Mouse (Mus musculus) G1E (cell line): ENCODE measurements around the gene Trak1. TPM values are rescaled to one million over a fixed set of nuclear protein-coding genes. Genes with fewer than 3 reads are reported as not detected.
"Not testable (repeated sequence)": the region's sequence is repeated elsewhere in the genome, so short reads cannot be mapped to it uniquely, and the experiment has no call there.

Experiments
- ATAC-seq: 2 replicates; pipeline ENCODE4 v1.8.0; 2016; ENCODE audit warnings: mild to moderate bottlenecking; ENCODE audit not compliant: insufficient number of reproducible peaks, poor library complexity, low FRiP score, severe bottlenecking; ENCODE audit errors: extremely low read depth
- DNase-seq: peaks from one replicate; pipeline ENCODE4 v3.0.0; 2012; ENCODE audit warnings: low spot score
- H3K27me3 ChIP-seq: 2 replicates; pipeline ENCODE4 v1.6.1; 2012; ENCODE audit warnings: mild to moderate bottlenecking, low read length, inconsistent platforms; ENCODE audit not compliant: insufficient read depth
- H3K36me3 ChIP-seq: replicated peaks from 2 replicates; pipeline ENCODE3; 2012; ENCODE audit warnings: mild to moderate bottlenecking, inconsistent platforms
- H3K4me1 ChIP-seq: 2 replicates; pipeline ENCODE4 v1.6.1; 2012; ENCODE audit warnings: low read depth, low read length, inconsistent platforms, mixed read lengths; ENCODE audit not compliant: insufficient read depth
- H3K4me3 ChIP-seq: 2 replicates; pipeline ENCODE4 v1.5.1; 2012; ENCODE audit warnings: low read depth, mild to moderate bottlenecking, inconsistent platforms, low read length, moderate library complexity, mixed read lengths
- H3K9me3 ChIP-seq: replicated peaks from 2 replicates; pipeline ENCODE4 v1.6.1; 2012; ENCODE audit warnings: inconsistent platforms
- CTCF ChIP-seq: IDR thresholded peaks from 2 replicates; pipeline ENCODE4 v1.5.1; 2012; ENCODE audit warnings: low read depth, low read length, inconsistent platforms, mixed read lengths
- GATA1 ChIP-seq: IDR thresholded peaks from 2 replicates; pipeline ENCODE4 v1.6.1; 2012; ENCODE audit warnings: borderline replicate concordance, low read length, inconsistent platforms, mixed read lengths
- GATA2 ChIP-seq: IDR thresholded peaks from 2 replicates; pipeline ENCODE4 v1.6.1; 2012; ENCODE audit warnings: low read depth, low read length, inconsistent platforms, borderline replicate concordance
- POLR2AphosphoS5 ChIP-seq: IDR thresholded peaks from 2 replicates; pipeline ENCODE4 v1.6.1; 2012; ENCODE audit warnings: low read depth, low read length, inconsistent platforms; ENCODE audit not compliant: insufficient replicate concordance
- TAL1 ChIP-seq: conservative IDR thresholded peaks from 2 replicates; pipeline ENCODE4 v1.6.1; 2012; ENCODE audit warnings: low read depth, low read length, inconsistent platforms, mixed read lengths
- polyA plus RNA-seq: library from polyadenylated mRNA; stranded (reverse); fragments of >175 nt; gene quantifications from 2 replicates; pipeline ENCODE4 v1.2.3, GENCODE M21; 2012
- total RNA-seq, 2 experiments: library from RNA; stranded (forward) in 1 of 2; stranded (reverse) in 1 of 2; fragments of 200-1000 nt in 1 of 2; fragments of >200 nt in 1 of 2; fragmentation: Nextera tagmentation in 1 of 2; gene quantifications; 2 replicates each; pipeline ENCODE4 v1.2.3; 2014 to 2017

Gene Trak1
- total and polyA plus RNA-seq, 3 experiments, result 13.6 to 35.7 (median 21.3) TPM

- DNase-seq, result no peak
Observed at GRCm38 (mm10) chr9:121322034-121322433, 24.7 kb downstream of the Trak1 start.

GRCm38 (mm10) chr9:121328342-121328741 lies 31.0 kb downstream of the Trak1 start:
- H3K27me3 ChIP-seq, DNase-seq, ATAC-seq, H3K9me3 ChIP-seq, H3K4me3 ChIP-seq: not testable (repeated sequence)
- H3K36me3 ChIP-seq, result peaks cover 17% of the 10 kb centered on the region
- peaks cover 35% of the 10 kb centered on the region for H3K4me1 ChIP-seq

More at GRCm38 (mm10) chr9:121322034-121322433, 24.7 kb downstream of the Trak1 start:
- H3K4me3 ChIP-seq, result no peak overlapping the region
- no peaks in the 10 kb centered on the region for H3K9me3 ChIP-seq
- peaks cover 36% of the 10 kb centered on the region for H3K36me3 ChIP-seq
- ATAC-seq, result no peak
- no peak for TF ChIP-seq GATA1
- H3K27me3 ChIP-seq, result no peaks in the 10 kb centered on the region
- H3K4me1 ChIP-seq, result peaks cover 17% of the 10 kb centered on the region

DNA sequence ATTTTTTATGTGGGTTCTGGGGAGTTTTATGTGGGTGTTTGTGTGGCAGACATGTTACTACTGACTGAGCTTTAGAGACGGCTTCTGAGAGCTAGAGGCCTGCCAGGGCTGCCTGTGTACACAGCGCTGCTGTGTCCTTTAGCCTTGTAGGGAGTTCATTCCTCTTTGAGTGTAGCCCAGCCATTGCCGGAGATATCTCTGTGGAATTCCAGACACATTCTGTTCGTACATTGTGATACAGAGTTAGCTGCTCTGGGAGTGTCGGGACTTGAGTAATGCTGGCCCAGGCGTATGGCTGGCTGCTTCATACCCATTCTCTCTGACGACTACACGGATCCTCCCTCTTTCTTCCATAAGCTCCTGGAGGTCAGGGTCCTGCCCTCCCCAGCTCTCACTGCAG lies 31.9 kb downstream of the Trak1 start:
- Histone ChIP-seq H3K9me3 (peaks cover 4% of the 10 kb centered on the region), H3K4me3 (no peak overlapping the region), H3K36me3 (peaks cover 20% of the 10 kb centered on the region), H3K4me1 (peaks cover 38% of the 10 kb centered on the region), H3K27me3 (no peaks in the 10 kb centered on the region)
- DNase-seq (no peak), ATAC-seq (no peak)
- TF ChIP-seq TAL1 (no peak), GATA1 (no peak), CTCF (no peak), POLR2AphosphoS5 (no peak), GATA2 (no peak)

GRCm38 (mm10) chr9:121330065-121330464 lies 32.8 kb downstream of the Trak1 start:
- H3K9me3 ChIP-seq, result peaks cover 4% of the 10 kb centered on the region
- no peak for TF ChIP-seq CTCF
- TF ChIP-seq POLR2AphosphoS5, result no peak
- TF ChIP-seq TAL1, result no peak
- TF ChIP-seq GATA2, result no peak
- TF ChIP-seq GATA1, result no peak
- H3K36me3 ChIP-seq, result peaks cover 23% of the 10 kb centered on the region
- no peak overlapping the region for H3K4me3 ChIP-seq
- peaks cover 38% of the 10 kb centered on the region for H3K4me1 ChIP-seq
- H3K27me3 ChIP-seq, result no peaks in the 10 kb centered on the region
- ATAC-seq (no peak), DNase-seq (no peak)

- peaks cover 27% of the 10 kb centered on the region for H3K36me3 ChIP-seq
- TF ChIP-seq GATA2, result no peak
- no peak for TF ChIP-seq CTCF
- TF ChIP-seq GATA1, result no peak
- no peak for TF ChIP-seq POLR2AphosphoS5
- TF ChIP-seq TAL1, result no peak
- peaks cover 42% of the 10 kb centered on the region for H3K4me1 ChIP-seq
- H3K27me3 ChIP-seq, result no peaks in the 10 kb centered on the region
- peaks cover 4% of the 10 kb centered on the region for H3K9me3 ChIP-seq
- DNase-seq, result peak; percentile 36
- H3K4me3 ChIP-seq, result no peak overlapping the region; the same call in 1 of the 2 replicates
- peak; percentile 78 for ATAC-seq
Observed at GRCm38 (mm10) chr9:121331438-121331837, 34.1 kb downstream of the Trak1 start.

GRCm38 (mm10) chr9:121331878-121332630 lies 34.8 kb downstream of the Trak1 start:
- no peaks in the 10 kb centered on the region for H3K27me3 ChIP-seq
- no peak for TF ChIP-seq GATA1
- no peak for TF ChIP-seq CTCF
- no peak for TF ChIP-seq GATA2
- no peak for TF ChIP-seq TAL1
- no peak for TF ChIP-seq POLR2AphosphoS5
- H3K4me1 ChIP-seq, result peaks cover 42% of the 10 kb centered on the region
- ATAC-seq, result peak; percentile 59
- peak; percentile 70 for DNase-seq
- H3K36me3 ChIP-seq, result peaks cover 27% of the 10 kb centered on the region
- H3K4me3 ChIP-seq, result peak overlapping the region; percentile 11; the same call in 1 of the 2 replicates
- H3K9me3 ChIP-seq, result peaks cover 4% of the 10 kb centered on the region
